Mouse (Mus musculus) liver, adult 2 months (tissue): ENCODE measurements at regions not wholly inside any gene's neighbourhood (a gene's known extent, or its start where the extent isn't known, plus 50 kb on each side); places are given as distances from the start of the nearest gene placed in this dataset.

ENCODE experiments used
- DNase-seq: peaks from one replicate; pipeline ENCODE4 v3.0.0-alpha.2; 2011; ENCODE audit warnings: low read depth, low spot score; ENCODE audit errors: extremely low read depth
- H3K27ac ChIP-seq: fragments of 200-500 bp; replicated peaks from 2 replicates; pipeline ENCODE4 v1.5.1; 2012; ENCODE audit warnings: low read depth, mild to moderate bottlenecking, control low read depth, inconsistent platforms, low read length; ENCODE audit not compliant: insufficient read depth
- H3K27me3 ChIP-seq: fragments of 200-500 bp; 2 replicates; pipeline ENCODE4 v1.6.1; 2012; ENCODE audit warnings: mild to moderate bottlenecking, moderate library complexity, low read length, inconsistent platforms; ENCODE audit not compliant: control insufficient read depth, insufficient read depth
- H3K36me3 ChIP-seq: fragments of 200-500 bp; 2 replicates; pipeline ENCODE4 v1.6.1; 2012; ENCODE audit warnings: low read length, inconsistent platforms; ENCODE audit not compliant: control insufficient read depth, insufficient read depth
- H3K4me1 ChIP-seq: fragments of 200-500 bp; 2 replicates; pipeline ENCODE4 v1.6.1; 2011; ENCODE audit warnings: low read length; ENCODE audit not compliant: control insufficient read depth, insufficient read depth
- H3K4me3 ChIP-seq: fragments of 200-500 bp; 2 replicates; pipeline ENCODE4 v1.5.1; 2011; ENCODE audit warnings: low read depth, mild to moderate bottlenecking, control low read depth, low read length, moderate library complexity; ENCODE audit not compliant: insufficient read depth
- H3K79me2 ChIP-seq: fragments of 200-500 bp; 2 replicates; pipeline ENCODE4 v1.6.1; 2012; ENCODE audit warnings: inconsistent platforms, mild to moderate bottlenecking, low read length, moderate library complexity; ENCODE audit not compliant: control insufficient read depth, insufficient read depth
- H3K9ac ChIP-seq: fragments of 200-500 bp; 2 replicates; pipeline ENCODE4 v1.6.1; 2012; ENCODE audit warnings: low read depth, mild to moderate bottlenecking, control low read depth, inconsistent platforms, low read length
- CTCF ChIP-seq: fragments of 200-500 bp; IDR thresholded peaks from 2 replicates; pipeline ENCODE4 v1.5.1; 2011; ENCODE audit warnings: low read depth, low read length, control low read depth
- POLR2A ChIP-seq: fragments of 200-500 bp; IDR thresholded peaks from 2 replicates; pipeline ENCODE4 v1.6.1; 2011; ENCODE audit warnings: low read length, control low read depth; ENCODE audit not compliant: insufficient read depth; ENCODE audit errors: extremely low read depth
- WGBS: fragments of 180-500 bp; shearing (Covaris S2); methylation state at CpG from one replicate; pipeline ENCODE4 v1.1.7; 2018; 5-methylcytosine and 5-hydroxymethylcytosine counted together

DNA sequence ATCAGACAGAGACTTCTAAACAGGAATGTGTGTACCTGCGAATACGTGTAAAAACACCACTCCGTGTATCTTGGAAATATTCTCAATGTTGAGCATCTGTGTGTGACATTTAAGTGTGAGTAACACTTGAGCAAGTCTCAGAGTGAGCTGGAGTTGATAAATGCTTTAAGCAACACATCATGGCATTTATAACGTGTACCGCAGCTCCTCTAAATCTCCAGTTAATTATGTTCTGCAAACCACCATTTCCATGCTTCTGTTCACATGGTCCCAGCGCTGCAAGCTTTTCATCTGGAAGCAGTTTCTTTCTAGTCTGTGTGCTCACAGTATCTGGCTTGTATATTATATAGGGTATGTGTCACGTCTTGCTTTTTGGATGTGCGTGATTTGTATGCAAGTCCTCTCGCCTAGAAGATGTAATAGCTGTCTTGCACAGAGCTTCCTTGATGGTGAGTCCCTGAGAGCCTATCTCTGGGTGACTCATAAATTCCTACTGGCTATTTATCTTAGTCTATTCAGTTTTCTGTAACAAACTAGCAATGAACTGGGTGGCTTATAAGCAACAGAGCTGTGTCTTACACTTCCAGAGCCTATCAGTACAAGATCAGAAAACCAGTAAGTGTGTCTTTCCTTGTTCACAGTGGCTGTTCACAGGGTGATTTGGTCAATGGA lies 153.7 kb upstream of the Plppr1 start:
- Histone ChIP-seq H3K79me2 (no peaks in the 10 kb centered on the region), H3K27me3 (no peaks in the 10 kb centered on the region), H3K4me3 (no peak overlapping the region), H3K9ac (no peak overlapping the region), H3K27ac (no peak overlapping the region), H3K4me1 (peaks cover 14% of the 10 kb centered on the region), H3K36me3 (no peaks in the 10 kb centered on the region)
- DNase-seq, result no peak
- WGBS, result 87% methylated on average over 9 of the region's 9 CpGs
- no peak for TF ChIP-seq CTCF

DNA sequence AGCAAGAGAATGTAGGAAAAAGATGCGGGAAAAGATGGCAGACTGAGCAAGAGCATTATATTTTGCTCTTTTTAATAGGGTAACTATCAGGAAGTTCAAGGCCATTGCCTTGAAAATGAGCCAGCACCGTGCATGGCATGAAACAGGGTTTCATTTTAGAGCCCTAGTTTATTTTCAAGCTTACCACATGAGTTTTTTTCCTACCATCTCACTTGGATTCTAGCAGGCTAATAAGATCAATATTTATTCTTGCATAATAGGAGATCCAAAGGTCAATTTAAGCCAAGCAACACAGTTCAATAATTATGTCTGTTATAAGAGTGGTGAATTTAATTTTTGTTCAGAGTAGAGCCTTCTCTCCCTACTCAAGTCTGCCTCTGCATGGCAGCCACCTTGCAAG lies 149.9 kb upstream of the Plppr1 start:
- Histone ChIP-seq H3K9ac (no peak overlapping the region), H3K4me1 (peaks cover 14% of the 10 kb centered on the region), H3K27ac (peak overlapping the region; percentile 99), H3K27me3 (no peaks in the 10 kb centered on the region), H3K4me3 (no peak overlapping the region), H3K79me2 (no peaks in the 10 kb centered on the region), H3K36me3 (no peaks in the 10 kb centered on the region)
- DNase-seq, result peak; percentile 96
- 12% methylated on average over 2 of the region's 2 CpGs for WGBS
- TF ChIP-seq POLR2A (no peak), CTCF (no peak)

- Histone ChIP-seq H3K27me3 (no peaks in the 10 kb centered on the region), H3K9ac (no peak overlapping the region), H3K4me1 (peaks cover 11% of the 10 kb centered on the region), H3K79me2 (no peaks in the 10 kb centered on the region), H3K27ac (no peak overlapping the region), H3K36me3 (no peaks in the 10 kb centered on the region), H3K4me3 (no peak overlapping the region)
- DNase-seq, result no peak
- 78% methylated on average over 4 of the region's 4 CpGs for WGBS
- TF ChIP-seq CTCF (no peak), POLR2A (no peak)
Measured at GRCm38 (mm10) chr4:48913301-48913700, 145.8 kb upstream of the Plppr1 start.

GRCm38 (mm10) chr4:48924576-48925459 lies 134.3 kb upstream of the Plppr1 start:
- no peaks in the 10 kb centered on the region for H3K36me3 ChIP-seq
- no peaks in the 10 kb centered on the region for H3K27me3 ChIP-seq
- no peaks in the 10 kb centered on the region for H3K79me2 ChIP-seq
- no peak overlapping the region for H3K27ac ChIP-seq
- WGBS, result 91% methylated on average over 4 of the region's 4 CpGs
- H3K9ac ChIP-seq, result no peak overlapping the region
- no peaks in the 10 kb centered on the region for H3K4me1 ChIP-seq
- no peak for DNase-seq
- TF ChIP-seq POLR2A, result no peak
- no peak overlapping the region for H3K4me3 ChIP-seq

DNA sequence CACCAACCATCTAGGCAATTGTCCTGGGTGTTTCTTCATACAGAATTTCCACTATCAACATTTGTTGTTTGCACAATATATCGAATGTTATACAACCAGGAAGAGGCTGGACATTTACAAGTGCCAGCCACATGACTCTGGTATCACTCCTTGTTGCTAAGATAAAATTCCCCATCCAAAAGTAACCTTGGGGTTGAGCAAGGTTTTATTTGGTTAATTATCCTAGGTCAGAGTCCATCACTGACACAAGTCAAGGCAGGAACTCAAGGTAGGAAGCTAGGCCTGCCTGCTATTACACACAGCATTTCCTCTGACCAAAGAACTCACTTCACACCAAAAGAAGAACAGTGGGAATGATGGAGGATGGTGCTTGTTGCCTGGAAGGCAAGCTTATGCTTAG lies 120.7 kb upstream of the Plppr1 start:
- 27% methylated on average over 1 of the region's 1 CpGs for WGBS
- DNase-seq, result peak; percentile 51
- H3K4me1 ChIP-seq, result peaks cover 2% of the 10 kb centered on the region; the same call in 1 of the 2 replicates
- H3K27me3 ChIP-seq, result no peaks in the 10 kb centered on the region
- TF ChIP-seq POLR2A (no peak), CTCF (no peak)
- H3K4me3 ChIP-seq, result no peak overlapping the region
- H3K27ac ChIP-seq, result no peak overlapping the region
- no peak overlapping the region for H3K9ac ChIP-seq
- no peaks in the 10 kb centered on the region for H3K79me2 ChIP-seq
- no peaks in the 10 kb centered on the region for H3K36me3 ChIP-seq

DNA sequence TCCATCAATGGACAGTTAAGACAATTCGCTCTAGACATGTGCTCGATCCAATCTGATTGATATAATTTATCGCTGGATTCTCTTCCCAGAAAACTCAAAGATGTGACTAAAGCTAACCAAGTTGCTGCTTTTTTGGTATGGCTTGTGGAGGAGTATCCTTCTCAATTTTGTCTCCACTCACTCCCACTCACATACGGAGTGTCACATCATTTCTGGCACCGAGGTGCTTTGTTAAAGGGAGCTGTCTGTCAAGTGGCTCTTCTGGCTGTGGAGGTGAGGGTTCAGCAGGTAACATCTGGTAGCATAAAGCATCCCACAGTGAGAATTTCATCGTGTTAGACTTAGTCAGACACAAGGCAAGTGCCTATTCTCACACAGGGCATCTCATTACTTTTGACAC lies 120.2 kb upstream of the Plppr1 start:
- no peak overlapping the region for H3K27ac ChIP-seq
- 88% methylated on average over 6 of the region's 6 CpGs for WGBS
- TF ChIP-seq CTCF (no peak), POLR2A (no peak)

More for the DNA sequence above, 120.2 kb upstream of the Plppr1 start:
- H3K79me2 ChIP-seq, result no peaks in the 10 kb centered on the region
- no peak for DNase-seq
- H3K27me3 ChIP-seq, result no peaks in the 10 kb centered on the region
- H3K4me3 ChIP-seq, result no peak overlapping the region
- no peaks in the 10 kb centered on the region for H3K36me3 ChIP-seq
- peaks cover 2% of the 10 kb centered on the region; the same call in 1 of the 2 replicates for H3K4me1 ChIP-seq
- no peak overlapping the region for H3K9ac ChIP-seq
